Mouse (Mus musculus) lung, postnatal 0 days (tissue): ENCODE measurements around the gene Perm1.
A peak's percentile ranks its signal among the peaks of the same experiment; 100 is the strongest.

Experiments used
- CTCF ChIP-seq: IDR thresholded peaks from 2 replicates; pipeline ENCODE4 v1.5.1; 2016; ENCODE audit warnings: antibody characterized with exemption, mild to moderate bottlenecking
- EP300 ChIP-seq: IDR thresholded peaks from 2 replicates; pipeline ENCODE4 v1.6.1; 2016; ENCODE audit warnings: antibody characterized with exemption, mild to moderate bottlenecking, control low read depth

- TF ChIP-seq CTCF (no peak), EP300 (peak; percentile 82)
Measured at GRCm38 (mm10) chr4:156193200-156193590, 22.5 kb upstream of the Perm1 start.
